Mouse (Mus musculus) colon, adult 2 months (tissue): ENCODE results near the gene Calcoco1. TPM values are rescaled to one million over a fixed set of nuclear protein-coding genes. Genes with fewer than 3 reads are reported as not detected.

Experiments used
- polyA plus RNA-seq: library from polyadenylated mRNA; depleted of rRNA; stranded (reverse); fragments of >200 nt; gene quantifications from 2 replicates; pipeline ENCODE4 v1.2.3, GENCODE M21; 2012; rRNA removed

The Calcoco1 gene
- 26.0 and 26.5 TPM in 2 replicates for polyA plus RNA-seq

GRCm38 (mm10) chr15:102721980-102722475, at the start of gene Calcoco1:
TSS of gene Calcoco1 (minus strand) at chr15:102722178.

GRCm38 (mm10) chr15:102672215-102673071, 49.5 kb downstream of the Calcoco1 start, which contains the start of gene Atp5g2:
TSS of gene Atp5g2 (minus strand) at chr15:102672352.

Other genes with a start within 250 kb of the Calcoco1 start
- not detected in 2 replicates for gene Gm10337, start 218.5 kb downstream of the Calcoco1 start, polyA plus RNA-seq
- 3.6 and 5.4 TPM in 2 replicates for gene Map3k12, start 205.1 kb downstream of the Calcoco1 start, polyA plus RNA-seq
- gene Tarbp2, start 204.0 kb downstream of the Calcoco1 start, polyA plus RNA-seq, result 72.6 and 84.8 TPM in 2 replicates
- 3.3 and 3.7 TPM in 2 replicates for gene Npff, start 197.2 kb downstream of the Calcoco1 start, polyA plus RNA-seq
- 0.14 TPM in 1 of 2 replicates, not detected in the other for gene Gm28047, start 97.1 kb downstream of the Calcoco1 start, polyA plus RNA-seq
- 37.3 and 48.6 TPM in 2 replicates for gene Atf7, start 96.7 kb downstream of the Calcoco1 start, polyA plus RNA-seq
- gene Atp5g2, start 49.8 kb downstream of the Calcoco1 start, polyA plus RNA-seq, result 491 and 570 TPM in 2 replicates
- not detected in 2 replicates for gene Hoxc13, start 198.9 kb upstream of the Calcoco1 start, polyA plus RNA-seq
- not detected in 2 replicates for gene Hoxc12, start 214.6 kb upstream of the Calcoco1 start, polyA plus RNA-seq
- gene Hoxc11, start 232.2 kb upstream of the Calcoco1 start, polyA plus RNA-seq, result not detected in 2 replicates
- 0.07 and 0.43 TPM in 2 replicates for gene Hoxc10, start 244.6 kb upstream of the Calcoco1 start, polyA plus RNA-seq
- gene Hoxc5, start 245.3 kb upstream of the Calcoco1 start, polyA plus RNA-seq, result 0.06 and 0.19 TPM in 2 replicates